Mouse (Mus musculus): ENCODE data around the gene Hectd4. TPM values are rescaled to one million over a fixed set of nuclear protein-coding genes. Genes with fewer than 3 reads are reported as not detected.

Gene Hectd4
- polyA plus RNA-seq, 1 experiment from 2014 or later = 6.5 TPM

- Histone ChIP-seq H3K27me3 (ENCODE audit: control insufficient read depth, insufficient read depth, low read length) (no peaks in the 10 kb centered on the region), H3K36me3 (ENCODE audit: control insufficient read depth, insufficient read depth, low read length) (peaks cover 7% of the 10 kb centered on the region; the same call in 1 of the 2 replicates), H3K4me3 (ENCODE audit: low read depth, low read length) (peak within 1 kb of the TSS; percentile 92), H3K4me1 (ENCODE audit: control insufficient read depth, insufficient read depth, low read length) (0 out of 2 replicates have a peak, but pooled peaks cover 2% of the 10 kb centered on the region), H3K27ac (replicated peaks; ENCODE audit: low read depth, low read length) (peak within 1 kb of the TSS; percentile 81), H3K9me3 (ENCODE audit: control insufficient read depth, low read length) (no peaks in the 10 kb centered on the region), H3K9ac (ENCODE audit: low read length) (peak within 1 kb of the TSS; percentile 64), H3K4me2 (ENCODE audit: low read depth, severe bottlenecking) (peak within 1 kb of the TSS; percentile 69)
- WGBS = 10% methylated on average over 53 of the region's 53 CpGs
- peak; percentile 97 for DNase-seq (ENCODE audit: low spot score)
- ATAC-seq (ENCODE audit: insufficient number of reproducible peaks, low FRiP score, low TSS enrichment, low read depth) = peak; percentile 93
Observed at GRCm38 (mm10) chr5:121397187-121398145, 177.4 kb downstream of the Hectd4 start, which contains the start of gene Naa25. TSS of gene Naa25 (plus strand) at chr5:121397936.

- Histone ChIP-seq H3K36me3 (ENCODE audit: control insufficient read depth, insufficient read depth, low read length) (peaks cover 7% of the 10 kb centered on the region; the same call in 1 of the 2 replicates), H3K9me3 (ENCODE audit: control insufficient read depth, low read length) (no peaks in the 10 kb centered on the region), H3K4me3 (ENCODE audit: low read depth, low read length) (peak overlapping the region; percentile 92), H3K9ac (ENCODE audit: low read length) (peak overlapping the region; percentile 64), H3K4me2 (ENCODE audit: low read depth, severe bottlenecking) (peak overlapping the region; percentile 69), H3K4me1 (ENCODE audit: control insufficient read depth, insufficient read depth, low read length) (0 out of 2 replicates have a peak, but pooled peaks cover 2% of the 10 kb centered on the region), H3K27me3 (ENCODE audit: control insufficient read depth, insufficient read depth, low read length) (no peaks in the 10 kb centered on the region), H3K27ac (replicated peaks; ENCODE audit: low read depth, low read length) (no peak overlapping the region)
- peak; percentile 48 for ATAC-seq (ENCODE audit: insufficient number of reproducible peaks, low FRiP score, low TSS enrichment, low read depth)
- under 1% methylated on average over 66 of the region's 67 CpGs for WGBS
- DNase-seq (ENCODE audit: low spot score) = peak; percentile 72
Observed at GRCm38 (mm10) chr5:121398146-121398964, 178.3 kb downstream of the Hectd4 start.

DNA sequence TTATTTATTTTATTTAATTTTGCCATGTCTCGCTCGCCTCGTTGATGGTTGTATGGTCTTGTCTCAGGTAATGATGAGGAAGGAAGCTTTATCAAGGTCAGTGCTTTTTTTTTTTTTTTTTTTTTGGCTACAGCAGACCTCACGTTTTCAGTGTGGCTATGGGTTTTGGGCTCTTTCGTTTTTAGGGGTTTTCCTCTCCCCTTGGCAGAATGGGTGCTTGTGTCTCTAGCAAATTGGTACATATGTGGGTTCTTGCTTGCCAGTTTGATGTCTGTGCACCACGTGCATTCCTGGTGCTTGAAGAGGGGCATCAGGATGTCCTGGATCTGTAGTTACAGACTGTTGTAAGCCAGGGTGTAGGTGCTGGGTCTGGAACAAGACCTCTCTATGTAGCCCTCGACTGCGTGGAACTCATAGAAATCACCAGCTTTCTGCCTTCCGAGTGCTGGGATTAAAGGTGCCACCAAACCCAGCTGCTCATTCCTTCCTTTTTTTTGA is 179.0 kb downstream of the Hectd4 start:
- peak overlapping the region; percentile 69 for H3K4me2 ChIP-seq (ENCODE audit: low read depth, severe bottlenecking)
- no peak overlapping the region for H3K27ac ChIP-seq (replicated peaks; ENCODE audit: low read depth, low read length)
- 64% methylated on average over 9 of the region's 9 CpGs for WGBS
- no peaks in the 10 kb centered on the region for H3K27me3 ChIP-seq (ENCODE audit: control insufficient read depth, insufficient read depth, low read length)
- ATAC-seq (ENCODE audit: insufficient number of reproducible peaks, low FRiP score, low TSS enrichment, low read depth) (no peak), DNase-seq (ENCODE audit: low spot score) (no peak)
- 0 out of 2 replicates have a peak, but pooled peaks cover 2% of the 10 kb centered on the region for H3K4me1 ChIP-seq (ENCODE audit: control insufficient read depth, insufficient read depth, low read length)
- H3K36me3 ChIP-seq (ENCODE audit: control insufficient read depth, insufficient read depth, low read length) = peaks cover 7% of the 10 kb centered on the region; the same call in 1 of the 2 replicates
- peak overlapping the region; percentile 92 for H3K4me3 ChIP-seq (ENCODE audit: low read depth, low read length)
- no peaks in the 10 kb centered on the region for H3K9me3 ChIP-seq (ENCODE audit: control insufficient read depth, low read length)
- H3K9ac ChIP-seq (ENCODE audit: low read length) = no peak overlapping the region; the same call in 1 of the 2 replicates

- WGBS = 87% methylated on average over 5 of the region's 5 CpGs
- ATAC-seq (ENCODE audit: insufficient number of reproducible peaks, low FRiP score, low TSS enrichment, low read depth) = no peak
- Histone ChIP-seq H3K27ac (replicated peaks; ENCODE audit: low read depth, low read length) (no peak overlapping the region), H3K9me3 (ENCODE audit: control insufficient read depth, low read length) (no peaks in the 10 kb centered on the region), H3K4me3 (ENCODE audit: low read depth, low read length) (no peak overlapping the region), H3K36me3 (ENCODE audit: control insufficient read depth, insufficient read depth, low read length) (peaks cover 7% of the 10 kb centered on the region; the same call in 1 of the 2 replicates), H3K4me2 (ENCODE audit: low read depth, severe bottlenecking) (no peak overlapping the region), H3K9ac (ENCODE audit: low read length) (no peak overlapping the region), H3K4me1 (ENCODE audit: control insufficient read depth, insufficient read depth, low read length) (0 out of 2 replicates have a peak, but pooled peaks cover 2% of the 10 kb centered on the region), H3K27me3 (ENCODE audit: control insufficient read depth, insufficient read depth, low read length) (no peaks in the 10 kb centered on the region)
- DNase-seq (ENCODE audit: low spot score) = no peak
Observed at GRCm38 (mm10) chr5:121399540-121399939, 179.5 kb downstream of the Hectd4 start.

DNA sequence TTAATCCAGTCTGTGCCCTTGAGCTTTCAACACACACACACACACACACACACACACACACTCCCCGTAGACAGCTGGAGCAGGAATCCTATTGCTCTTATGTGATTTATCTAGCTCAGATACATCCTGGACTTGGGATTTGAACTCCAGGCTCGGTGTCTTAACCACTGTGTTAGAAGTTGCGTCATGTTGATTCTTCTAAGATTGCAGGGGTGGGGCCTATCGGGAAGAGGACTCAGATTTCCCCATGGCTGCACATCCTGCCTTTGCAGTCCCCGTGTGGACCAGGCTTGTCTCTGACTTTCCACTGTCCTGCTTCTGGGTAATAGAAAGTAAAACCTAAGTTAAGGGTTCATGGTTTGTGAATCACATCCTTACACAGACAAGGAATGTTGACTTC is 180.0 kb downstream of the Hectd4 start:
- Histone ChIP-seq H3K4me1 (ENCODE audit: control insufficient read depth, insufficient read depth, low read length) (0 out of 2 replicates have a peak, but pooled peaks cover 2% of the 10 kb centered on the region), H3K4me3 (ENCODE audit: low read depth, low read length) (no peak overlapping the region), H3K36me3 (ENCODE audit: control insufficient read depth, insufficient read depth, low read length) (peaks cover 7% of the 10 kb centered on the region; the same call in 1 of the 2 replicates), H3K27me3 (ENCODE audit: control insufficient read depth, insufficient read depth, low read length) (no peaks in the 10 kb centered on the region), H3K4me2 (ENCODE audit: low read depth, severe bottlenecking) (no peak overlapping the region), H3K9me3 (ENCODE audit: control insufficient read depth, low read length) (no peaks in the 10 kb centered on the region), H3K27ac (replicated peaks; ENCODE audit: low read depth, low read length) (no peak overlapping the region), H3K9ac (ENCODE audit: low read length) (no peak overlapping the region)
- WGBS = 78% methylated on average over 5 of the region's 5 CpGs
- ATAC-seq (ENCODE audit: insufficient number of reproducible peaks, low FRiP score, low TSS enrichment, low read depth) (no peak), DNase-seq (ENCODE audit: low spot score) (no peak)

DNA sequence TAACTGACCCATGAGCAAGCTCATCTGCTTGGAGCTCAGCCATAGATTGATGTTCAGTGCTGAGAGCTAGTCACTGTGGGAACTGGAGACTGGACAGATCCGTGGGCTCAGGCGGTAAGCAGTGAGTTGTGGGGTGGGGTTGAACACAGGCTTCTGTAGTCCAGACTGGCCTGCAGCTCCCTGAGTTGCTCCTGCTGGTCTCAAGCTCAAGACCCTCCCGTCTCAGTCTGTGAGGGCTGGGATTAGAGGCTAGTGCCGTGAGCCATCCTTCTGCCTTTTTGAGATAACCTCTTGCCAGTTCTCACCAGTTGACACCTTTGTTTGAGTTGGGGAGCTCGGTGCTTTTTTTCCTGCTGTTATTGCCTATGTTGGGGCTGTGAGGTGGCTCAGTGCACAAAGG is 180.8 kb downstream of the Hectd4 start:
- 87% methylated on average over 5 of the region's 5 CpGs for WGBS
- no peak overlapping the region for H3K27ac ChIP-seq (replicated peaks; ENCODE audit: low read depth, low read length)
- H3K9me3 ChIP-seq (ENCODE audit: control insufficient read depth, low read length) = no peaks in the 10 kb centered on the region
- 0 out of 2 replicates have a peak, but pooled peaks cover 2% of the 10 kb centered on the region for H3K4me1 ChIP-seq (ENCODE audit: control insufficient read depth, insufficient read depth, low read length)
- H3K27me3 ChIP-seq (ENCODE audit: control insufficient read depth, insufficient read depth, low read length) = no peaks in the 10 kb centered on the region
- no peak overlapping the region for H3K9ac ChIP-seq (ENCODE audit: low read length)
- DNase-seq (ENCODE audit: low spot score) (no peak), ATAC-seq (ENCODE audit: insufficient number of reproducible peaks, low FRiP score, low TSS enrichment, low read depth) (no peak)
- no peak overlapping the region for H3K4me2 ChIP-seq (ENCODE audit: low read depth, severe bottlenecking)
- H3K4me3 ChIP-seq (ENCODE audit: low read depth, low read length) = no peak overlapping the region
- H3K36me3 ChIP-seq (ENCODE audit: control insufficient read depth, insufficient read depth, low read length) = peaks cover 7% of the 10 kb centered on the region; the same call in 1 of the 2 replicates

- Histone ChIP-seq H3K27ac (replicated peaks; ENCODE audit: low read depth, low read length) (no peak overlapping the region), H3K4me3 (ENCODE audit: low read depth, low read length) (no peak overlapping the region), H3K36me3 (ENCODE audit: control insufficient read depth, insufficient read depth, low read length) (peaks cover 15% of the 10 kb centered on the region; the same call in 1 of the 2 replicates), H3K9me3 (ENCODE audit: control insufficient read depth, low read length) (no peaks in the 10 kb centered on the region), H3K4me1 (ENCODE audit: control insufficient read depth, insufficient read depth, low read length) (no peaks in the 10 kb centered on the region), H3K27me3 (ENCODE audit: control insufficient read depth, insufficient read depth, low read length) (no peaks in the 10 kb centered on the region), H3K4me2 (ENCODE audit: low read depth, severe bottlenecking) (no peak overlapping the region), H3K9ac (ENCODE audit: low read length) (no peak overlapping the region)
- 92% methylated on average over 8 of the region's 8 CpGs for WGBS
- ATAC-seq (ENCODE audit: insufficient number of reproducible peaks, low FRiP score, low TSS enrichment, low read depth) = no peak
- DNase-seq (ENCODE audit: low spot score) = no peak
Observed at GRCm38 (mm10) chr5:121407856-121408255, 187.8 kb downstream of the Hectd4 start.

DNA sequence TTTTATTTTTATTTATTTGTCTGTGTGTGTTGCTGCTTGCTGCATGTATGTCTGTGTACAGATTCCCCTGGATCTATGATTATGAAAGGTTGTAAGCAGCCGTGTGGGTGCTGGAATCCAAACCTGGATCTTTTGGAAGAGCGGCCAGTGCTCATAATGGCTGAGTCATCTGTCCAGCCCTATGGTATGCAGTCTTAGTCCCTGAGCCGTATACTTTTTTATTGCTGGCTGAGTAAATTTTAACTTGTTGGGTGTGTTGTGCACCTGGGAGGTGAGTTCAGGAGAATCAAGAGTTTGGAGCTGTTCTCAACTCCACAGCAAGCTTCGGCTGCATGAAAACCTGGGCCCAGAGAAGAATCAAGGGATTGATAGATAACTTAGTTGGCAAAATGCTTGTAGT is 191.0 kb downstream of the Hectd4 start:
- no peak overlapping the region for H3K4me2 ChIP-seq (ENCODE audit: low read depth, severe bottlenecking)
- no peak for DNase-seq (ENCODE audit: low spot score)
- no peak overlapping the region for H3K4me3 ChIP-seq (ENCODE audit: low read depth, low read length)
- no peak overlapping the region for H3K9ac ChIP-seq (ENCODE audit: low read length)
- no peak for ATAC-seq (ENCODE audit: insufficient number of reproducible peaks, low FRiP score, low TSS enrichment, low read depth)
- H3K9me3 ChIP-seq (ENCODE audit: control insufficient read depth, low read length) = no peaks in the 10 kb centered on the region
- peaks cover 28% of the 10 kb centered on the region; the same call in 1 of the 2 replicates for H3K36me3 ChIP-seq (ENCODE audit: control insufficient read depth, insufficient read depth, low read length)
- 92% methylated on average over 4 of the region's 4 CpGs for WGBS
- H3K4me1 ChIP-seq (ENCODE audit: control insufficient read depth, insufficient read depth, low read length) = no peaks in the 10 kb centered on the region
- no peaks in the 10 kb centered on the region for H3K27me3 ChIP-seq (ENCODE audit: control insufficient read depth, insufficient read depth, low read length)
- H3K27ac ChIP-seq (replicated peaks; ENCODE audit: low read depth, low read length) = no peak overlapping the region
